In the genomic region with DNA sequence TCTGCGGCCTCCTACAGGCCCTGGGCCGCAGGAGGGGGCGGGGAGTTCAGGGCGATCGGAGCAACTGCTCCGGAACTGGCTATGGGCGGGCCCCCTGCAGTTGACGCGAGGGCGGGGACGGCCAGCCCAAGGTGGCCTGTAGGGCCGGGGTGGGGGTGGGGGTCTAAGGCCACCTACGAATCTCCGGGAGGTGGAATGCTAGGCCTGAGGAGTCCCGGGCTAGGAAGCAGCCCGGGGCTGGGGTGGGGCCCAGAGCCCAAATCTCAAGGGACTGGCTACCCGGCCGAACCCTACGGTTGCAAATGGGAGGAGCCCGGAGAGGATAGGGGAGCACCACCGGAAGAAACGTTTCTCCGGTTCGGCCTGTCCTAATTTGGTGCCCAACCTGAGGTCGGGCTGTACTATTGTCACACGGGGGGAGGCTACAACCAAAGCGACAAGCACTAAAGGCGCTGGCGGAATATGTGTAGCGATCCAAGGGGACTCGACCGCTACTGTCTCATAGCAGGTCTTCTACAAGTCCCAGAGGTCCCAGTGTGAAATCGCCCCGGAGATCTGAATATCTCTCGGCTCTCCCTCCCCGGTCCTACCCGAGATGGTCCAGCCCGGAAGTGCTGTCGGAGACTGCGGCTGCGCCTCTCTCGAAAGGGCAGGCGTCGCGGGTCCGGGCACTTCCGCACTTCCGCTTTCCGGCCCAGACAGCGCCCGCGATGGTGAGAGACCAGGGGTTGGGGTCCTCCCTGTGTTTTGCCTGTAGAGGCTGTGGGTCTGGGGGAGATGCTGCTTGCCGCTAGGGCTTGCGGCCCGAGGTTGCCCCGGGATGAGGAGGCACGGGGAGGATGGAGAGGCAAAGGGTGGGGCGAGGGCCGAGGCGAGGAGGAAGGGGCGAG, we compare ENCODE assay signal across 8 mouse cellular contexts. TPM values are rescaled to one million over a fixed set of nuclear protein-coding genes. Genes with fewer than 3 reads are reported as not detected.
DNase-seq lines count a peak whose midpoint lies in the region; ATAC-seq and TF ChIP-seq lines count a peak whose summit lies in the region.

A gene (minus strand): TSS at position 388 of the 890 bp plus-strand sequence.
A gene (plus strand): TSS at position 620 of the 890 bp plus-strand sequence.

- peak within 1 kb of the TSS; percentile 70 for H3K4me2 ChIP-seq in kidney, embryonic 14.5 days (replicated peaks; ENCODE audit: low read depth, low read length)
- peak within 1 kb of the TSS; percentile 77 for H3K4me2 ChIP-seq in limb, embryonic 15.5 days

- H3K27me3 ChIP-seq in kidney, embryonic 14.5 days (ENCODE audit: control insufficient read depth, insufficient read depth, low read length) = no peaks in the 10 kb centered on the region
- H3K27me3 ChIP-seq in limb, embryonic 15.5 days = no peaks in the 10 kb centered on the region

- peak within 1 kb of the TSS; percentile 98 for H3K27ac ChIP-seq in bone marrow macrophage, adult 2 months (ENCODE audit: insufficient read depth, low read depth, low read length)
- H3K27ac ChIP-seq in embryonic fibroblast, embryonic 13.5 days (ENCODE audit: insufficient read depth, low read length) = peak within 1 kb of the TSS; percentile 85
- H3K27ac ChIP-seq in kidney, embryonic 14.5 days (ENCODE audit: low read depth, low read length) = peak within 1 kb of the TSS; percentile 93
- H3K27ac ChIP-seq in limb, embryonic 15.5 days = peak within 1 kb of the TSS; percentile 95

- peaks cover 16% of the 10 kb centered on the region for H3K4me1 ChIP-seq in bone marrow macrophage, adult 2 months (ENCODE audit: control insufficient read depth, insufficient read depth, low read length)
- peaks cover 7% of the 10 kb centered on the region; the same call in 1 of the 2 replicates for H3K4me1 ChIP-seq in embryonic fibroblast, embryonic 13.5 days (ENCODE audit: control insufficient read depth, insufficient read depth, low read length)
- H3K4me1 ChIP-seq in kidney, embryonic 14.5 days (ENCODE audit: control insufficient read depth, insufficient read depth, low read length) = peaks cover 10% of the 10 kb centered on the region; the same call in 1 of the 2 replicates
- peaks cover 14% of the 10 kb centered on the region for H3K4me1 ChIP-seq in limb, embryonic 15.5 days

- peak; percentile 96 for ATAC-seq in kidney, embryonic 14.5 days (ENCODE audit: low FRiP score, low TSS enrichment)
- ATAC-seq in limb, embryonic 15.5 days (ENCODE audit: insufficient number of reproducible peaks, low FRiP score, low TSS enrichment, low read depth) = peak; percentile 95

- peak within 1 kb of the TSS; percentile 70 for H3K4me3 ChIP-seq in bone marrow macrophage, adult 2 months (ENCODE audit: insufficient read depth, low read length)
- H3K4me3 ChIP-seq in embryonic fibroblast, embryonic 13.5 days (ENCODE audit: insufficient read depth, low read length) = peak within 1 kb of the TSS; percentile 80
- H3K4me3 ChIP-seq in kidney, embryonic 14.5 days (ENCODE audit: low read length) = peak within 1 kb of the TSS; percentile 99
- H3K4me3 ChIP-seq in limb, embryonic 15.5 days = peak within 1 kb of the TSS; percentile 100

- DNase-seq in A20 (ENCODE audit: low read depth, low spot score) = peak; percentile 99
- peak; percentile 94 to 95 for DNase-seq in heart, adult 9 months (ENCODE audit: low spot score in 2 of 2)
- DNase-seq in monocyte, adult 2 months (ENCODE audit: low read depth in 1 of 2, low spot score in 2 of 2) = peak; percentile 82 to 89
- peak; percentile 93 to 95 for DNase-seq in spleen, postnatal 36 days (ENCODE audit: low spot score in 2 of 2)

- H3K36me3 ChIP-seq in kidney, embryonic 14.5 days (ENCODE audit: control insufficient read depth, insufficient read depth, low read length) = peaks cover 55% of the 10 kb centered on the region
- peaks cover 56% of the 10 kb centered on the region for H3K36me3 ChIP-seq in limb, embryonic 15.5 days

- no peaks in the 10 kb centered on the region for H3K9me3 ChIP-seq in kidney, embryonic 14.5 days (ENCODE audit: control insufficient read depth, low read length)
- H3K9me3 ChIP-seq in limb, embryonic 15.5 days = no peaks in the 10 kb centered on the region

- TF ChIP-seq CTCF in bone marrow macrophage, adult 2 months (IDR thresholded peaks at IDR 0.05; ENCODE audit: low read depth, low read length) = no peak
- no peak for TF ChIP-seq CTCF in embryonic fibroblast, embryonic 13.5 days (IDR thresholded peaks at IDR 0.05; ENCODE audit: borderline replicate concordance, insufficient read depth, low read length)

- WGBS in kidney, embryonic 14.5 days = under 1% methylated on average over 60 of the region's 61 CpGs
- under 1% methylated on average over 60 of the region's 61 CpGs for WGBS in limb, embryonic 15.5 days

- TF ChIP-seq POLR2A in bone marrow macrophage, adult 2 months (IDR thresholded peaks at IDR 0.05; ENCODE audit: borderline replicate concordance, low read depth, low read length) = peak; percentile 29; the same call in 1 of the 2 replicates
- peak; percentile 83 for TF ChIP-seq POLR2A in embryonic fibroblast, embryonic 13.5 days (IDR thresholded peaks at IDR 0.05; ENCODE audit: low read depth, low read length)

- peak within 1 kb of the TSS; percentile 90 for H3K9ac ChIP-seq in kidney, embryonic 14.5 days (ENCODE audit: low read depth, low read length)
- H3K9ac ChIP-seq in limb, embryonic 15.5 days = peak within 1 kb of the TSS; percentile 78

RNA-seq across cellular contexts. Expression of the first gene that starts in this region (rescaled TPM):
- polyA plus RNA-seq in bone marrow macrophage, adult 2 months (2012; ENCODE audit: insufficient read depth, insufficient read length, missing spikeins) = 28.6 and 30.2 TPM in 2 replicates
- polyA plus RNA-seq in embryonic fibroblast, embryonic 13.5 days (2011; ENCODE audit: insufficient read length, low read depth, missing spikeins) = 26.0 and 31.5 TPM in 2 replicates
- 59.9 and 65.8 TPM in 2 replicates for polyA plus RNA-seq in kidney, embryonic 14.5 days (2014; fragmentation: Nextera tagmentation; extraction: Ambion mirVana)
- polyA plus RNA-seq in limb, embryonic 15.5 days (2015; fragmentation: Nextera tagmentation; extraction: Ambion mirVana) = 45.1 and 48.7 TPM in 2 replicates

RNA-seq across cellular contexts. Expression of the second gene that starts in this region (rescaled TPM):
- polyA plus RNA-seq in bone marrow macrophage, adult 2 months (2012; ENCODE audit: insufficient read depth, insufficient read length, missing spikeins) = 503 and 507 TPM in 2 replicates
- 179 and 247 TPM in 2 replicates for polyA plus RNA-seq in embryonic fibroblast, embryonic 13.5 days (2011; ENCODE audit: insufficient read length, low read depth, missing spikeins)
- polyA plus RNA-seq in kidney, embryonic 14.5 days (2014; fragmentation: Nextera tagmentation; extraction: Ambion mirVana) = 230 and 351 TPM in 2 replicates
- polyA plus RNA-seq in limb, embryonic 15.5 days (2015; fragmentation: Nextera tagmentation; extraction: Ambion mirVana) = 392 and 399 TPM in 2 replicates

Comparison
In these comparisons a context has a peak if more than half of its experiments do, and no peak if none do; other contexts are left out.
1. Peak in every context shown above with its lines: DNase-seq, ATAC-seq, H3K4me3 ChIP-seq and H3K27ac ChIP-seq.